Mouse (Mus musculus) embryo, embryonic 9.5 days (tissue): Measurements from ENCODE around the gene 4930430A15Rik.

Experiments
- DNase-seq: peaks from one replicate; pipeline ENCODE4 v3.0.0-alpha.2; 2017; ENCODE audit errors: extremely low spot score

4930430A15Rik gene

GRCm38 (mm10) chr2:111229502-111229901 lies at the start of gene 4930430A15Rik:
TSS of gene 4930430A15Rik (minus strand) at chr2:111229602.
- DNase-seq = no peak

GRCm38 (mm10) chr2:111274006-111274405 lies 44.6 kb upstream of the 4930430A15Rik start, which contains the start of gene Olfr1277:
TSS of gene Olfr1277 (minus strand) at chr2:111274106.
- DNase-seq = no peak

GRCm38 (mm10) chr2:111254216-111254615 lies 24.8 kb upstream of the 4930430A15Rik start, which contains the start of gene Olfr1276:
TSS of gene Olfr1276 (plus strand) at chr2:111254516.
- no peak for DNase-seq

GRCm38 (mm10) chr2:111235186-111235585 lies 5.8 kb upstream of the 4930430A15Rik start, which contains the start of gene Olfr1275:
TSS of gene Olfr1275 (minus strand) at chr2:111235286.
- DNase-seq = no peak

- no peak for DNase-seq
Observed at GRCm38 (mm10) chr2:111182068-111182467, 47.3 kb downstream of the 4930430A15Rik start.

- no peak for DNase-seq
Observed at GRCm38 (mm10) chr2:111152836-111153235, 76.6 kb downstream of the 4930430A15Rik start, which contains the start of gene Gm15130. TSS of gene Gm15130 (minus strand) at chr2:111152936.

- no peak for DNase-seq
Observed at GRCm38 (mm10) chr2:111135739-111136138, 93.7 kb downstream of the 4930430A15Rik start.
